Mouse (Mus musculus) kidney, postnatal 0 days (tissue): ENCODE measurements around the gene Psap. TPM values are rescaled to one million over a fixed set of nuclear protein-coding genes. Genes with fewer than 3 reads are reported as not detected.
A peak's percentile ranks its signal among the peaks of the same experiment; 100 is the strongest.

ENCODE experiments used
- ATAC-seq: fragments of 200-750 bp; cut with Nextera tagmentation; replicated peaks from 2 replicates; pipeline ENCODE4 v1.8.0; 2017; ENCODE audit warnings: low read depth, moderate number of reproducible peaks, moderate TSS enrichment, moderate library complexity; ENCODE audit not compliant: low FRiP score
- DNase-seq: peaks from one replicate; pipeline ENCODE4 v3.0.0-alpha.2; 2016; ENCODE audit warnings: low spot score
- H3K27ac ChIP-seq: fragments of 300-500 bp; sonication (generic); 2 replicates; pipeline ENCODE4 v1.5.1; 2014; ENCODE audit warnings: mild to moderate bottlenecking
- H3K27me3 ChIP-seq: fragments of 300-500 bp; sonication (generic); 2 replicates; pipeline ENCODE4 v1.6.1; 2014; ENCODE audit warnings: low read length, mixed read lengths; ENCODE audit not compliant: insufficient read depth
- H3K36me3 ChIP-seq: fragments of 300-500 bp; sonication (generic); 2 replicates; pipeline ENCODE4 v1.6.1; 2014; ENCODE audit warnings: low read length, mixed read lengths; ENCODE audit not compliant: insufficient read depth
- H3K4me1 ChIP-seq: fragments of 300-500 bp; sonication (generic); replicated peaks from 2 replicates; pipeline ENCODE4 v1.6.1; 2014; ENCODE audit warnings: antibody characterized with exemption, low read length, mixed read lengths; ENCODE audit not compliant: insufficient read depth
- H3K4me2 ChIP-seq: fragments of 300-500 bp; sonication (generic); 2 replicates; pipeline ENCODE4 v1.6.1; 2014; ENCODE audit warnings: mild to moderate bottlenecking, low read length, moderate library complexity, mixed read lengths
- H3K4me3 ChIP-seq: fragments of 300-500 bp; sonication (generic); replicated peaks from 2 replicates; pipeline ENCODE4 v1.5.1; 2014; ENCODE audit warnings: low read depth, low read length
- H3K9ac ChIP-seq: fragments of 300-500 bp; sonication (generic); 2 replicates; pipeline ENCODE4 v1.6.1; 2014; ENCODE audit warnings: low read depth, low read length
- H3K9me3 ChIP-seq: fragments of 300-500 bp; sonication (generic); replicated peaks from 2 replicates; pipeline ENCODE4 v1.6.1; 2016; ENCODE audit warnings: low read length, inconsistent platforms, mixed read lengths
- CTCF ChIP-seq: IDR thresholded peaks from 2 replicates; pipeline ENCODE4 v1.5.1; 2016; ENCODE audit warnings: antibody characterized with exemption, low read depth, mild to moderate bottlenecking, moderate library complexity
- WGBS: fragments of 180-500 bp; shearing (Covaris S2); extraction: QIAGEN DNeasy Blood & Tissue Kit; methylation state at CpG from one replicate; pipeline ENCODE4 v1.1.7; 2014; 5-methylcytosine and 5-hydroxymethylcytosine counted together
- polyA plus RNA-seq: library from polyadenylated mRNA; unstranded; fragments of >200 nt; fragmentation: Nextera tagmentation; extraction: Ambion mirVana; gene quantifications from 2 replicates; pipeline ENCODE4 v1.2.1, GENCODE M21; 2015

The Psap gene
- polyA plus RNA-seq, 1 experiment from 2014 or later = 142 TPM

DNA sequence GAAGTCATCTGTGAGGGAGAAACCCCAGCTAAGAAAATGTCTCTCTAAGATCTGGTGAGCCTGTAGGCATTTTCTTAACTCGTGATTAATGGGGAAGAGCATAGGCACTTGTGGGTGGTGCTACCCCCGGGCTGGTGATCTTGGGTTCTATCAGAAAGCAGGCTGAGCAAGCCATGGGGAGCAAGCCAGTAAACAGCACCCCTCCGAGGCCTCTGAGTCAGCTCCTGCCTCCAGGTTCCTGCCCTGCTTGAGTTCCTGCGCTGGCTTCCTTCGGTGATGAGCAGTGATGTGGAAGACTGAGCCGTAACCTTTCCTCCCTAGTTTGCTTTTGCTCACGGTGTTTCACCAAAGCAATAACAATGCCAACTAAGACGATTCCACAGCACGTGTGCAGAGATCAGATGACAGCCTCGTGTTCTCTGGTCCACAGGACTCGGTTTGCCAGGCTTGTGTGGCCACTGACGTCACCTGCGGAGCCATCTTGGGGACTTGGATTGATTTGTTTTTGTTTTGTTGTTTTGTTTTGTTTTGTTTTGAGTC is 26.9 kb upstream of the Psap start:
- H3K9ac ChIP-seq = no peak overlapping the region
- no peak for ATAC-seq
- H3K4me3 ChIP-seq = no peak overlapping the region
- no peak for TF ChIP-seq CTCF
- peaks cover 4% of the 10 kb centered on the region; the same call in 1 of the 2 replicates for H3K9me3 ChIP-seq
- 50% methylated on average over 13 of the region's 13 CpGs for WGBS
- no peak overlapping the region for H3K27ac ChIP-seq
- peak; percentile 57 for DNase-seq
- H3K4me1 ChIP-seq = no peaks in the 10 kb centered on the region
- no peaks in the 10 kb centered on the region for H3K27me3 ChIP-seq
- H3K36me3 ChIP-seq = no peaks in the 10 kb centered on the region
- H3K4me2 ChIP-seq = no peak overlapping the region

DNA sequence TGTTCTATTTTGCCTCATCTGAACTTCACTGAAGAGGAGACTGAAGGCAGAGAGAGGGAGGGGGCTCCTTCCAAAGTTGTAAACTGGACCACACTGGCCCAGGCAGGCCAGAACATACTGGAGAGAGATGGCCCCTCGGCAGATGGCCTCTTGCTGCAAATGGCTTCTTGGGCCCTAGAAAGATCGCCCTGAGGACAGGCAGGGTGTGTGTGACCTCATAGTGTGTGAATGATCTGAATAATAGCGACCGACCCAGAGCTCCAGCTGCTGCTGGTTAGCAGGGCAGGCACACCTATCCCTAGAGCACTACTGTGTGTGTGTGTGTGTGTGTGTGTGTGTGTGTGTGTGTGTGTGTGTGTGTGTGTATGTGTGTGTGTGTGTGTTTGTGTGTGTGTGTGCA is 25.2 kb upstream of the Psap start:
- ATAC-seq (no peak), DNase-seq (no peak)
- no peak for TF ChIP-seq CTCF

DNA sequence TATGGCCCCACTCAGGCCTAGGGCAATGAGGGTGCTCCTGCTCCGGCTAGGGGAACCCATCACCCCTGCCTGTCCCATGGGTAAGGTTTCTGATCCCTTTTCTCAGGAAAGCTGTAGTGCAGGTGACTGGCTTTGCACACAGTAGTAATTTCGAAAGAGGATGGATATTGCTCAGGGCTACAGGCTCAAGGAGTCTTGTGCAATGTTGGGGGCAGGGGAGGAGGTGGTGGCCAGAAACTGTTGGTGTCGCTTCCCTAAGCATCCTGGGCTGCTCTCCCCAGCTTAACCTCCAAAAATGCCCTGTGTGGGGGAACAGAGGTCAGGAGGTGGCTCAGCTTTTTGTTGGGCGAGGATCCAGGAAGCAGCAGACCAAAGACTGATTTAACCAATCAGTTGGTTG is 24.8 kb upstream of the Psap start:
- Histone ChIP-seq H3K4me2 (no peak overlapping the region), H3K9me3 (peaks cover 4% of the 10 kb centered on the region; the same call in 1 of the 2 replicates), H3K4me1 (no peaks in the 10 kb centered on the region), H3K4me3 (no peak overlapping the region), H3K36me3 (no peaks in the 10 kb centered on the region), H3K27ac (no peak overlapping the region), H3K9ac (no peak overlapping the region), H3K27me3 (no peaks in the 10 kb centered on the region)
- 64% methylated on average over 4 of the region's 4 CpGs for WGBS
- TF ChIP-seq CTCF = no peak
- ATAC-seq (no peak), DNase-seq (no peak)

More for the DNA sequence above, 25.2 kb upstream of the Psap start:
- 82% methylated on average over 4 of the region's 4 CpGs for WGBS
- H3K9ac ChIP-seq = no peak overlapping the region
- peaks cover 4% of the 10 kb centered on the region; the same call in 1 of the 2 replicates for H3K9me3 ChIP-seq
- H3K4me3 ChIP-seq = no peak overlapping the region
- no peaks in the 10 kb centered on the region for H3K27me3 ChIP-seq
- H3K4me1 ChIP-seq = no peaks in the 10 kb centered on the region
- H3K36me3 ChIP-seq = no peaks in the 10 kb centered on the region
- H3K4me2 ChIP-seq = no peak overlapping the region
- H3K27ac ChIP-seq = no peak overlapping the region

DNA sequence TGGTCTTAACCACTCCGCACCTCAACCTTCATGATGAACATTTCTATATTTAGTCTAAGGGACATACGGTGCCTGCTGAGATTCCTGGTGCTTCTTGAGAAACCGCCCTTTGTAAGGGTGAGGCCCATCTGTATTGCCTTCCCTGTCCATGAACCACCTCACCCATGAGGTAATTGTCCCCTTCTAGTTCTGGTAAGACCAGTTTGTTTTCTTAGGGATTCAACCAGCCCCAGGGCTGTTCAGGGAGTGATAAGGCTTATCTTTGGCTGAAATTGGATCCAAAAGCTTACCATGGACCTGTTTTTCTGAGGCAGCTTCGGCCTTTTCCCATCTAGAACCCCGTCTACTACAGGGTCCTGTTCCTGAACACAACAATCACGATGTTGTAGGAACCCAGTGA is 21.3 kb upstream of the Psap start:
- no peak overlapping the region for H3K27ac ChIP-seq
- WGBS = 79% methylated on average over 6 of the region's 6 CpGs
- no peak for TF ChIP-seq CTCF

DNA sequence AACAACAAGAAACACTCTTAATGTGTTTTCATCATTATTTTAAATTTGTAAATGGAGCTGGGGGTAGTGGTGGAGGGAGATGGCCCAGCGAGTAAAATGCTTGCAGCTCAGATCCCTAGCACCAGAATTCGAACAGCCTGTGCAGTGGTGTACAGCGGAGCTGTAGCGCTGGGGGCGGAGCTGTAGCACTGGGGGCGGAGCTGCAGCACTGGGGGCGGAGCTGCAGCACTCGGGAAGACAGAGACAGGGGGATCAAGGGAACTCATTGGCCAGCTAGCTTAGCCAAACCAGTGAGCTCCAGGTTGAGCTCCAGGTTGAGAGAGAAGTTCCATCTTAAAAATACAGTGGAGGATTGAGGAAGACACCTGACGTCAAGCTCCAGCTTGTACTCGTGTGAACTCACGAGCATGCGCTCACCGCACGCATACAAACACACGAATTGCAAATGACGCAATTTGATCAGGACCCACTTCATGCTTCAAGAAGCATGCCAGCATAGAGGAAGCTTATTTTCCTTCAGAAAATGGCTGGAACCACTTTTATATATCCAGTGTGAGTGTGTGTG is 20.1 kb upstream of the Psap start:
- H3K27me3 ChIP-seq = no peaks in the 10 kb centered on the region
- no peak for TF ChIP-seq CTCF
- no peaks in the 10 kb centered on the region for H3K4me1 ChIP-seq
- ATAC-seq (no peak), DNase-seq (no peak)
- WGBS = 61% methylated on average over 16 of the region's 16 CpGs
- no peaks in the 10 kb centered on the region for H3K9me3 ChIP-seq
- no peak overlapping the region for H3K4me2 ChIP-seq
- no peaks in the 10 kb centered on the region for H3K36me3 ChIP-seq
- no peak overlapping the region for H3K27ac ChIP-seq
- H3K4me3 ChIP-seq = no peak overlapping the region
- no peak overlapping the region for H3K9ac ChIP-seq

More for the DNA sequence above, 21.3 kb upstream of the Psap start:
- Histone ChIP-seq H3K27me3 (no peaks in the 10 kb centered on the region), H3K4me2 (no peak overlapping the region), H3K9me3 (no peaks in the 10 kb centered on the region), H3K4me1 (no peaks in the 10 kb centered on the region), H3K36me3 (no peaks in the 10 kb centered on the region), H3K4me3 (no peak overlapping the region), H3K9ac (no peak overlapping the region)
- DNase-seq (no peak), ATAC-seq (no peak)

DNA sequence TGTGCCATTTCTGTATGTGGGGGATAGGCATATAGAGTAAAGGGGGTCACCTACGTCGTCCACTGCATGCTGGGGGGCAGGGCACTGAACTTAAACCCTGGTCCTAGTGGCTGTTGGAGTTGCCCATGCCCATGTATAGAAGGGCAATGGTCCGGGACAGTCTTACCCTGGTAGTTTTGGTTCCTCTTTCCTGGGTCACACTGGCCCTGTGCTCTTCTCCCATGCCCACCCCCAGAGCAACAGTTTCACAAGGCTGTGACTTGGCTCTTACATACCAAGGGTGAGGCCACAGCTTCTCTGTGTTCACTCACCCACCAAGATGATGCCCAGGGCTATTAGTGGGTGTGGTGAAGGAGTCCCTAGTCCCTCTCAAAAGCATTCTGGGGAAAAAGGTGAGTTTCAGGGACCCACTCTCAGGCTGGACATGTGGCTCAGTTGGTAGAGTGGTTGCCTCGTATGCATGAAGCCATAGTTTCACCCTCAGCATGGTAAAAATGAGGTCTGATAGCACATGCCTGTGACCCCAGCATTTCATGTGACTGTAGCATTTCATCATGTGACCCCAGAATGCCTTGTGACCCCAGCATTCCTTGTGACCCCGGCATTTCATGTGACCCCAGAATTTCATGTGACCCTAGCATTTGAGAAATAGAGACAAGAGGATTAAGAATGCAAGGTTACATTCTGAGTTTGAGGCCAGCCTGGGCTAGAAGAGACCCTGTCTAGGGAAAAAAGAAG is 16.7 kb upstream of the Psap start:
- no peak for TF ChIP-seq CTCF
- Histone ChIP-seq H3K4me3 (no peak overlapping the region), H3K27me3 (no peaks in the 10 kb centered on the region), H3K27ac (no peak overlapping the region), H3K9ac (no peak overlapping the region), H3K36me3 (no peaks in the 10 kb centered on the region), H3K9me3 (no peaks in the 10 kb centered on the region), H3K4me1 (no peaks in the 10 kb centered on the region), H3K4me2 (no peak overlapping the region)
- ATAC-seq (no peak), DNase-seq (no peak)
- 84% methylated on average over 5 of the region's 5 CpGs for WGBS
